Mouse (Mus musculus) hindbrain, embryonic 16.5 days (tissue): ENCODE data around the gene Kcnc3. TPM values are rescaled to one million over a fixed set of nuclear protein-coding genes. Genes with fewer than 3 reads are reported as not detected.
A peak's percentile ranks its signal among the peaks of the same experiment; 100 is the strongest.

Experiments used
- ATAC-seq: fragments of 200-750 bp; cut with Nextera tagmentation; 2 replicates; pipeline ENCODE4 v1.8.0; 2017; ENCODE audit warnings: moderate TSS enrichment, moderate library complexity
- H3K27ac ChIP-seq: fragments of 300-500 bp; sonication (generic); 2 replicates; pipeline ENCODE4 v1.5.1; 2014; ENCODE audit warnings: low read depth, mild to moderate bottlenecking, control low read depth, low read length, moderate library complexity
- H3K27me3 ChIP-seq: fragments of 300-500 bp; sonication (generic); replicated peaks from 2 replicates; pipeline ENCODE4 v1.6.1; 2014; ENCODE audit warnings: low read length; ENCODE audit not compliant: control insufficient read depth, insufficient read depth
- H3K36me3 ChIP-seq: fragments of 300-500 bp; sonication (generic); 2 replicates; pipeline ENCODE4 v1.6.1; 2014; ENCODE audit warnings: mild to moderate bottlenecking, low read length, moderate library complexity, mixed read lengths; ENCODE audit not compliant: control insufficient read depth, insufficient read depth
- H3K4me1 ChIP-seq: fragments of 300-500 bp; sonication (generic); 2 replicates; pipeline ENCODE4 v1.6.1; 2014; ENCODE audit warnings: low read depth, low read length; ENCODE audit not compliant: control insufficient read depth, insufficient read depth
- H3K4me2 ChIP-seq: fragments of 300-500 bp; sonication (generic); 2 replicates; pipeline ENCODE4 v1.6.1; 2014; ENCODE audit warnings: mild to moderate bottlenecking, low read length, control low read depth, moderate library complexity
- H3K4me3 ChIP-seq: fragments of 300-500 bp; sonication (generic); 2 replicates; pipeline ENCODE4 v1.5.1; 2014; ENCODE audit warnings: mild to moderate bottlenecking, low read length, control low read depth, moderate library complexity
- H3K9ac ChIP-seq: fragments of 300-500 bp; sonication (generic); 2 replicates; pipeline ENCODE4 v1.6.1; 2014; ENCODE audit warnings: low read depth, mild to moderate bottlenecking, control low read depth, low read length, moderate library complexity
- H3K9me3 ChIP-seq: fragments of 300-500 bp; sonication (generic); 2 replicates; pipeline ENCODE4 v1.6.1; 2014; ENCODE audit warnings: mild to moderate bottlenecking, low read length, moderate library complexity; ENCODE audit not compliant: control insufficient read depth
- WGBS: fragments of 180-500 bp; shearing (Covaris S2); extraction: QIAGEN DNeasy Blood & Tissue Kit; methylation state at CpG from one replicate; pipeline ENCODE4 v1.1.7; 2014; 5-methylcytosine and 5-hydroxymethylcytosine counted together
- polyA plus RNA-seq: library from polyadenylated mRNA; unstranded; fragments of >200 nt; fragmentation: Nextera tagmentation; extraction: Ambion mirVana; gene quantifications from 2 replicates; pipeline ENCODE4 v1.2.1, GENCODE M21; 2015

Kcnc3 gene
- polyA plus RNA-seq, 1 experiment from 2014 or later = 8.5 TPM

DNA sequence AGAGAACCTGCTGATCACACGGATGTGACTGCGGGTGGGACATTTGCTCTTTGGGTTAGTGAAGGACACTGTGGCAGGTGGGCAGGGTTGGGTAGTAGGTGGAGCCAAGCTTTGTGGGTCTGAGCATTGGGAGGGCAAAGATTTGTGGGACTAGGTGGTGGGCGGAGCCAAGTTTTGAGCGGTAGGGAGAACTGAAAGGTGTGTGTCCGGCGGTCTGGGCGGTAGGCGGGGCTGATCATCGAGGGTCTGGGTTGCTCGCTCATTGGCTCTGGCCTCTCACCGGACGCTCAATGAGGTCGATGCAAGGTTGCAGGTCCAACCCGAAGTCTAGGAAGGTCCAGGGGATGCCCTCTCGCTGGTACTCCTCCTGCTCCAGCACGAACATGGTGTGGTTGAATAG lies 48.2 kb downstream of the Kcnc3 start:
- no peak for ATAC-seq
- H3K27me3 ChIP-seq = peaks cover 30% of the 10 kb centered on the region
- H3K4me1 ChIP-seq = no peaks in the 10 kb centered on the region
- WGBS = 4% methylated on average over 16 of the region's 16 CpGs
- H3K9ac ChIP-seq = no peak overlapping the region
- no peaks in the 10 kb centered on the region for H3K36me3 ChIP-seq
- H3K27ac ChIP-seq = no peak overlapping the region
- H3K4me3 ChIP-seq = peak overlapping the region; percentile 10; the same call in 1 of the 2 replicates
- H3K9me3 ChIP-seq = no peaks in the 10 kb centered on the region
- H3K4me2 ChIP-seq = peak overlapping the region; percentile 28

DNA sequence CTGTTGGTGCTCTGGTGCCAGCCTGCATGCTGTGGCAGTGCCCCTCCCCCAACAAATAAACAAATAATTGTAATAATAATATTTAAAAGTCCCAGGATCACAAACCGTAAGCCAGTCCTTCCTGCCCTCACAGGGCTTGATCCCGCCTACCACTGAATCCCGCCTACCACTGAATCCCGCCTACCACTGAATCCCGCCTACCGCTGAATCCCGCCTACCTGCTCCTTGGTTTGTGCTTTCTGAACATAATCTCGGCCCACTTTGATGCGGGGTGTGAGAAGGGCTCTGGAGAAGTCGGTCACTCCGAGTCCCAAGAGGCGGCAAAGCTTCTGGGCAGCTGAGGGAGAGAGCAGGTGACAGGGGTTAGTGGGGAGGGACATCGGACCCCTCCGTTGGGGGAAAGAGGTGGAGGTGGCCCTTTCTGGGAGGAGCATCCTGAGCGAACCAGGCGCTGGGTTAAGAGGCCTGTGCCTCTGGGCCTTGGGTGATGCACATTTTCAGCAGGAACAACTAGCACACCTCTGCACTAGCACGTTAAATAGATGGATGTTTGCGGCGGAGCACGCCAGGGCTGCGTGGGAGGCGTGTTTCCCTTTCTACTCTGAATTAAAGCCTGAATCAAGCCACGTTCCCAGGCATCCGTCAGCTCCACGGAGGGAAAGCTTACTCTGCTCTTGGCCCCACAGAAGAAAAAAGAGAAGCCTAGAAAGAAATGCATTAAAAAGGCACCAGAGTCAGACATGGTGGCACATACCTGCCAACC lies 50.6 kb downstream of the Kcnc3 start:
- peak overlapping the region; percentile 38 for H3K4me2 ChIP-seq
- no peak for ATAC-seq
- H3K9me3 ChIP-seq = no peaks in the 10 kb centered on the region
- H3K4me3 ChIP-seq = peak overlapping the region; percentile 10; the same call in 1 of the 2 replicates
- peaks cover 38% of the 10 kb centered on the region for H3K27me3 ChIP-seq
- WGBS = 14% methylated on average over 25 of the region's 25 CpGs
- H3K4me1 ChIP-seq = peaks cover 2% of the 10 kb centered on the region; the same call in 1 of the 2 replicates
- H3K27ac ChIP-seq = no peak overlapping the region
- H3K9ac ChIP-seq = no peak overlapping the region
- no peaks in the 10 kb centered on the region for H3K36me3 ChIP-seq

DNA sequence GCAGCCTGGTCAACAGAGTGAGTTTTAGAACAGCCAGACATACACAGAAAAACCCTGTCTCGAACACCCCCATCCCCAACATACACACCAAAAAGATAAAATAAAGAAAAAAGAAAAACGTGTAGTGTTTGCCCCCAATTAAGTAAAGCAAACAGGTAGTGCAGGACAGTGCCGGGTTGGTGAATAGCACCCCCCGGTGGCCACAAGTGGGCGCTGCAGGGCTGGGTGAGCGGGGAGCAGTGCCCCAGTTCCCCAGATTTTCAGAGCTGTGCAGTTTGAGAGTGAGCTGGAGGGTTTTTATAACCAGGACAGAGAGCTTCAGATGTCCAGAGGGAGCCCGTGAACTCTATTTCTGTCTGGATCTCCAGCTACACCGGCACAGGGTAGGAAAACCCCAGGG lies 51.4 kb downstream of the Kcnc3 start:
- 37% methylated on average over 8 of the region's 8 CpGs for WGBS
- H3K4me2 ChIP-seq = no peak overlapping the region
- no peak overlapping the region for H3K27ac ChIP-seq
- H3K27me3 ChIP-seq = peaks cover 38% of the 10 kb centered on the region
- no peak overlapping the region for H3K4me3 ChIP-seq
- no peak for ATAC-seq
- H3K9me3 ChIP-seq = no peaks in the 10 kb centered on the region
- no peaks in the 10 kb centered on the region for H3K36me3 ChIP-seq
- no peak overlapping the region for H3K9ac ChIP-seq
- H3K4me1 ChIP-seq = peaks cover 4% of the 10 kb centered on the region; the same call in 1 of the 2 replicates

DNA sequence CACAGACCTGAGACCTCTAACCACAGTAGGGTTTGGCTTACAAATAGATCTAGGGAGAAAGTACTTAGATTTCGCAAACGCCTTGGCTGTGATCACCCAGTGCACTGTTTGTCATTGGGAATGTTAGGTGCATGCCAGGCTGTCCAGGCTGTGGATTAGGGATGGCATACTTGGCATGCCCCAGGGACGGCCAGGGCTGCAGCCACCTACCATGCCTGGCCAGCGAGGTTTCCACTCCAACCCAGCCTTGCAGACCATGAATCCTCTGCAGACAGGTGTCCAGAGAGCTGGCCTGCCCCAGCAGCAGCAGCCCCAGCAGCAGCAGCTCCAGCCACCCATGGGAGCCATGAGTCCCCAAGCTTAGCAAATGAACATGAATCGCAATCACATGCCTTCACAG lies 54.8 kb downstream of the Kcnc3 start:
- H3K9ac ChIP-seq = no peak overlapping the region
- no peak overlapping the region for H3K4me3 ChIP-seq
- H3K4me1 ChIP-seq = peaks cover 4% of the 10 kb centered on the region; the same call in 1 of the 2 replicates
- H3K36me3 ChIP-seq = no peaks in the 10 kb centered on the region
- no peaks in the 10 kb centered on the region for H3K9me3 ChIP-seq
- no peak overlapping the region for H3K4me2 ChIP-seq
- peaks cover 23% of the 10 kb centered on the region for H3K27me3 ChIP-seq
- ATAC-seq = no peak
- 81% methylated on average over 5 of the region's 5 CpGs for WGBS
- H3K27ac ChIP-seq = no peak overlapping the region

DNA sequence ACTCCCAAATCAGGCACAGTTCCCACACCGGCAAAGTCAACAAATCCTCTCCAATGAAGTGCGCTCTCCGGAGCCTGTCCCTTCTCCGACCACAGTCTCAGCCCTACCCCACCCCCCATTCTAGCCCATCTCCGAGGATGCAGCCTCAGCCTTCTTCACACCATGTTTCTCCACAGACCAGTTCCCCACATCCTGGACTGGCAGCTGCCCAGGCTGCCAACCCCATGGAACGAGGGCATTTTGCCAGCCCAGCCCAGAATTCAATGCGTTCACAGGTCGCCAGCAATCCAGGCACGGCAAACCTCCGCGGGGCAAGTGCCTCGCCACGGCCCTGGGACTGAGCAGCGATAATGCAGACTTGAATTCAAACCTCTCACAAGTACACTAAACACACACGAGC lies 55.5 kb downstream of the Kcnc3 start:
- no peaks in the 10 kb centered on the region for H3K9me3 ChIP-seq
- no peaks in the 10 kb centered on the region for H3K36me3 ChIP-seq
- ATAC-seq = peak; percentile 49; the same call in 1 of the 2 replicates
- no peak overlapping the region for H3K27ac ChIP-seq
- H3K27me3 ChIP-seq = peaks cover 16% of the 10 kb centered on the region
- peaks cover 4% of the 10 kb centered on the region; the same call in 1 of the 2 replicates for H3K4me1 ChIP-seq
- 18% methylated on average over 15 of the region's 15 CpGs for WGBS
- peak overlapping the region; percentile 23 for H3K4me2 ChIP-seq
- H3K4me3 ChIP-seq = no peak overlapping the region
- H3K9ac ChIP-seq = no peak overlapping the region

DNA sequence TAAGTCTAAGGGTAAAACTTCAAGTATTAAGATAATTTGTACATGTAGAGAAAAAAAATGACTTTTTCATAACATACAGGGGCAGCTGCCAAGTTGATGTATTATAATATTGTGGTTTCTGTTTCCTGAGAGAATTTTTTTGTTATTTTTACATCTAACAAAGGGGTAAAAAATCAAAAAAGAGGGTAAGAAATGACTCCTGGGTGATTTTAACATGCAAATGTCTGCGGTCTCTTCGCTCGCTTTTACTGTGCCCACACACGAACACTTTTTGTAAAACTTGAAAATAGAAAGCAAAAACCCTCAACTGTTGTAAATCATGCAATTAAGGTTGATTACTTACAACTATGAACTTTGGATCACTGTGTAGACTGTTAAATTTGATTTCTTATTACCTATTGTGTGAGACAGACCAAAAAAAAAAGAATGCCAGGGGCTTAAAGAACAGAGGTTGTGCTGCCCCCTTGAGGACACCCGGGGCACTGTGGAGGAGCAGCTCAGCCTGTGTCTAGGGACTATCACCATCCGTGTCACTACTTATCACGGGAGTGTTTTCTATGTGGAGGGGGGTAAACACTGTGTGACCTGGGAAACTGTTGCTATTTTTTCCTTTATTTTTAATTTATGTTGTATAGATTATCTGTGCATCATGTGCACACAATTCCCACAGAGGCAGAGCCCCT lies 56.7 kb downstream of the Kcnc3 start:
- Histone ChIP-seq H3K36me3 (no peaks in the 10 kb centered on the region), H3K4me1 (peaks cover 4% of the 10 kb centered on the region; the same call in 1 of the 2 replicates), H3K27me3 (peaks cover 12% of the 10 kb centered on the region), H3K9me3 (no peaks in the 10 kb centered on the region), H3K9ac (no peak overlapping the region), H3K4me3 (no peak overlapping the region), H3K4me2 (no peak overlapping the region), H3K27ac (no peak overlapping the region)
- WGBS = 49% methylated on average over 7 of the region's 7 CpGs
- ATAC-seq = peak; percentile 73

DNA sequence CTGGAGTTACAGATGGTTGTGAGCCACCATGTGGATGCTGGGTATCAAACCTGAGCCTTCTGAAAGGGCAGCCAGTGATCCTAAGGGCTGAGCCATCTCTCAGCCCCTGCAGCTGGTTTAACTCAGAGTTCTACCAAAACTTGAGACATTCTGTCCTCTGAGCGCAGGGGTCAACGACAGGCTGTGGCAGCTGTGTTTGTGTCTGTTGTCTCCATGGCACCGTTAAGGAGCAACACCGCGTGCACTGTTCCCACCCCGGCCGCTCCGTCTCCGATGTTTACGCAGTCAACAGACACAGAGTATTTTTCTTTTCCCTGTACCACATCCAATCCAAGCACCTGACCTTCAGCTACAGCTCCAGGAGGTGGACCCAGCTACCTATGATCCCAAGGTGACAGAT lies 57.3 kb downstream of the Kcnc3 start:
- Histone ChIP-seq H3K9me3 (no peaks in the 10 kb centered on the region), H3K4me2 (no peak overlapping the region), H3K4me3 (no peak overlapping the region), H3K4me1 (peaks cover 4% of the 10 kb centered on the region; the same call in 1 of the 2 replicates), H3K27ac (no peak overlapping the region), H3K36me3 (no peaks in the 10 kb centered on the region), H3K9ac (no peak overlapping the region), H3K27me3 (peaks cover 10% of the 10 kb centered on the region)
- ATAC-seq = no peak
- 73% methylated on average over 10 of the region's 10 CpGs for WGBS

DNA sequence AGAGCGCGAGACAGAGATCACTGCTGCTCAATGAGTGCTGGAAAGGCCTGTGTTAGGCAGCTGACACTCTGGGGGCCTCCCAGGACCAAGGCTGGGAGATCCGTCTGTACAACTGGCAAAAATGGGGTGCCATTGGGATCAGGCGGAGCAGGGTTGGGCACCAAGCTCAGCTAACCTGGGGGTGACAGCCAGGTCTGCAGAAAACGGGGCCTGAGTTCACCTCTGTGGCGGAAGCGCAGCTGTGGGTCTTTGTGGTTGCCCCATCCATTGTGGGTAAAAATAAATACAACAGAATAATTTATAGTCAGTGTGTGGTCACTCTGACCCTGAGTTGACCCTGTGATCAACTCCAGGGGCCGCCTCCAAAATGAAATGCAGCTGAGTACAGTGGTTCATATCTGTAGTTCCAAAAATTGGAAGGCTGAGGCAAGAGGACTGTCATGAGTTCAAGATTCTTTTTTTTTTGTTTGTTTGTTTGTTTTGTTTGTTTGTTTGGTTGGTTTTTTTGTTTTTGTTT lies 58.7 kb downstream of the Kcnc3 start:
- H3K4me1 ChIP-seq = peaks cover 4% of the 10 kb centered on the region; the same call in 1 of the 2 replicates
- ATAC-seq = no peak
- 75% methylated on average over 8 of the region's 8 CpGs for WGBS

DNA sequence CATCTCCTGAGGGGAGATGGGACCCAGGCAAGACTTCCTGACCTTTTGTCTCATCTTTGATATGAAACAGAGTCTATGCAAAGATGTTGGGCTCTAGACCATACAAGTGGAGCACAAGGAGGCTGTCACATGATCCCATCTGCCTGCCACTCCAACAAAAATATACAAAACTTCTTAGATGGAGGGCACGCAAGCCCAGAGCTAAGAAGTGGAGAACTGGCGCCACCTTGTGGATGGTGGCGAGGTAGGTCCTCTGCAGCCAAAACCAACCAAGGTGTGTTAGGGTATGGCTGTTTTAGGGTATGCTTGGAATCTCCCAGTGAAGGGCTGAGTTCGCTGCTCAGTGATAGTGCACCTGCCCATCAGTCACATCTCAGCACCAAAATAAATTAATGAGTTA lies 59.5 kb downstream of the Kcnc3 start:
- Histone ChIP-seq H3K36me3 (no peaks in the 10 kb centered on the region), H3K9ac (no peak overlapping the region), H3K4me2 (no peak overlapping the region), H3K4me1 (peaks cover 4% of the 10 kb centered on the region; the same call in 1 of the 2 replicates), H3K9me3 (no peaks in the 10 kb centered on the region), H3K4me3 (no peak overlapping the region), H3K27me3 (peaks cover 6% of the 10 kb centered on the region), H3K27ac (no peak overlapping the region)
- ATAC-seq = 0 out of 2 replicates have a peak, but pooled peaks have one; percentile 57
- 11% methylated on average over 4 of the region's 4 CpGs for WGBS

More for the DNA sequence above, 58.7 kb downstream of the Kcnc3 start:
- H3K27ac ChIP-seq = no peak overlapping the region
- H3K36me3 ChIP-seq = no peaks in the 10 kb centered on the region
- no peak overlapping the region for H3K9ac ChIP-seq
- H3K4me3 ChIP-seq = no peak overlapping the region
- H3K4me2 ChIP-seq = no peak overlapping the region
- H3K9me3 ChIP-seq = no peaks in the 10 kb centered on the region
- H3K27me3 ChIP-seq = peaks cover 10% of the 10 kb centered on the region
